Mouse (Mus musculus) lung, postnatal 0 days (tissue): ENCODE measurements around the gene Ccdc82.

Source experiments
- CTCF ChIP-seq: IDR thresholded peaks from 2 replicates; pipeline ENCODE4 v1.5.1; 2016; ENCODE audit warnings: antibody characterized with exemption, mild to moderate bottlenecking
- EP300 ChIP-seq: IDR thresholded peaks from 2 replicates; pipeline ENCODE4 v1.6.1; 2016; ENCODE audit warnings: antibody characterized with exemption, mild to moderate bottlenecking, control low read depth

- TF ChIP-seq EP300 (no peak), CTCF (no peak)
Observed at GRCm38 (mm10) chr9:13273219-13273618, 26.5 kb downstream of the Ccdc82 start.
